In genomic region chr14:105732221-105733012, GRCm38 (mm10) we compare ENCODE assay signal across 8 mouse cellular contexts.
DNase-seq lines count a peak whose midpoint lies in the region; ATAC-seq lines count a peak whose summit lies in the region.

No protein-coding gene starts in this region.

- peak overlapping the region; percentile 38 for H3K4me3 ChIP-seq in hindbrain, embryonic 12.5 days

- peak overlapping the region; percentile 65 for H3K4me2 ChIP-seq in hindbrain, embryonic 12.5 days (replicated peaks)

- H3K4me1 ChIP-seq in hindbrain, embryonic 12.5 days: peaks cover 27% of the 10 kb centered on the region

- no peaks in the 10 kb centered on the region for H3K9me3 ChIP-seq in hindbrain, embryonic 12.5 days (replicated peaks)

- peak overlapping the region; percentile 59 for H3K9ac ChIP-seq in hindbrain, embryonic 12.5 days

- H3K27me3 ChIP-seq in hindbrain, embryonic 12.5 days: no peaks in the 10 kb centered on the region

- H3K36me3 ChIP-seq in hindbrain, embryonic 12.5 days: no peaks in the 10 kb centered on the region

- peak overlapping the region; percentile 88 for H3K27ac ChIP-seq in hindbrain, embryonic 12.5 days

- under 1% methylated on average over 13 of the region's 13 CpGs for WGBS in hindbrain, embryonic 12.5 days

- peak; percentile 95 for ATAC-seq in hindbrain, embryonic 12.5 days (ENCODE audit: low FRiP score)

- peak; percentile 31 for DNase-seq in R1 (ENCODE audit: low read depth, low spot score)
- DNase-seq in cerebellum, adult 9-11 months: peak; percentile 91
- DNase-seq in frontal cortex, postnatal 14 days (ENCODE audit: low spot score in 2 of 2): peak; percentile 67 to 81
- peak; percentile 74 to 77 for DNase-seq in layer of hippocampus, postnatal 36 days
- peak; percentile 70 for DNase-seq in lung, postnatal 14 days
- DNase-seq in retina, adult 2 months (ENCODE audit: low read depth, low spot score): peak; percentile 44
- DNase-seq in urinary bladder, adult 2 months (ENCODE audit: low spot score): peak; percentile 32

Comparison
In these comparisons a context has a peak if more than half of its experiments do, and no peak if none do; other contexts are left out.
1. Peak in every context shown above with its lines: DNase-seq, ATAC-seq, H3K4me3 ChIP-seq and H3K27ac ChIP-seq.
2. DNase-seq: peak in every context shown above with its lines; median percentile 91 in cerebellum, adult 9-11 months; 76 in layer of hippocampus, postnatal 36 days; 74 in frontal cortex, postnatal 14 days; 70 in lung, postnatal 14 days; 44 in retina, adult 2 months; 32 in urinary bladder, adult 2 months; 31 in R1.